Mouse (Mus musculus): ENCODE results near the gene Cd22. TPM values are rescaled to one million over a fixed set of nuclear protein-coding genes. Genes with fewer than 3 reads are reported as not detected.

The Cd22 gene
- total RNA-seq, 1 experiment from 2014 or later = 3.2 TPM

GRCm38 (mm10) chr7:30820854-30821445 is 59.2 kb downstream of the Cd22 start:
- DNase-seq = no peak

GRCm38 (mm10) chr7:30820131-30820530 is 60.0 kb downstream of the Cd22 start:
- DNase-seq = no peak

Other genes starting within 250 kb of the Cd22 start
- gene Etv2, start 244.5 kb downstream of the Cd22 start, total RNA-seq (2021) = not detected in 2 replicates
- 78.2 and 81.2 TPM in 2 replicates for gene Rbm42, start 230.0 kb downstream of the Cd22 start, total RNA-seq (2021)
- 10.4 and 11.9 TPM in 2 replicates for gene Haus5, start 215.3 kb downstream of the Cd22 start, total RNA-seq (2021)
- not detected in 2 replicates for gene Pmis2, start 208.7 kb downstream of the Cd22 start, total RNA-seq (2021)
- gene 2200002J24Rik, start 181.4 kb downstream of the Cd22 start, total RNA-seq (2021) = 1.4 and 3.4 TPM in 2 replicates
- 3.0 TPM in 2 replicates for gene Atp4a, start 168.1 kb downstream of the Cd22 start, total RNA-seq (2021)
- gene Tmem147, start 150.8 kb downstream of the Cd22 start, total RNA-seq (2021) = 215 and 242 TPM in 2 replicates
- not detected in 2 replicates for gene Gapdhs, start 136.7 kb downstream of the Cd22 start, total RNA-seq (2021)
- gene Sbsn, start 128.9 kb downstream of the Cd22 start, total RNA-seq (2021) = 76.3 and 82.7 TPM in 2 replicates
- 2.2 and 3.5 TPM in 2 replicates for gene Dmkn, start 116.6 kb downstream of the Cd22 start, total RNA-seq (2021)
- gene Krtdap, start 92.4 kb downstream of the Cd22 start, total RNA-seq (2021) = 1.3 and 2.1 TPM in 2 replicates
- gene Ffar2, start 56.6 kb downstream of the Cd22 start, total RNA-seq (2021) = 1.1 TPM in 2 replicates
- 0.26 and 0.38 TPM in 2 replicates for gene Ffar3, start 24.2 kb downstream of the Cd22 start, total RNA-seq (2021)
- 0.41 TPM in 1 of 2 replicates, not detected in the other for gene Ffar1, start 18.8 kb downstream of the Cd22 start, total RNA-seq (2021)
- 0.33 and 0.90 TPM in 2 replicates for gene Mag, start 34.5 kb upstream of the Cd22 start, total RNA-seq (2021)
- gene Hamp2, start 44.3 kb upstream of the Cd22 start, total RNA-seq (2021) = 6.5 TPM in 1 of 2 replicates, not detected in the other
- gene Hamp, start 63.7 kb upstream of the Cd22 start, total RNA-seq (2021) = 4.3 TPM in 1 of 2 replicates, not detected in the other
- gene Usf2, start 76.5 kb upstream of the Cd22 start, total RNA-seq (2021) = 111 and 115 TPM in 2 replicates
- gene Lsr, start 93.1 kb upstream of the Cd22 start, total RNA-seq (2021) = 6.7 and 19.9 TPM in 2 replicates
- gene Fam187b, start 93.4 kb upstream of the Cd22 start, total RNA-seq (2021) = 0.34 and 1.1 TPM in 2 replicates
- gene Fxyd5, start 162.1 kb upstream of the Cd22 start, total RNA-seq (2021) = 32.7 and 63.0 TPM in 2 replicates
- gene Fxyd7, start 171.1 kb upstream of the Cd22 start, total RNA-seq (2021) = 3.6 and 10.7 TPM in 2 replicates
- gene Fxyd1, start 176.9 kb upstream of the Cd22 start, total RNA-seq (2021) = 340 and 374 TPM in 2 replicates
- gene Lgi4, start 179.0 kb upstream of the Cd22 start, total RNA-seq (2021) = 5.6 TPM in 2 replicates
- gene Fxyd3, start 196.4 kb upstream of the Cd22 start, total RNA-seq (2021) = 2.9 and 5.6 TPM in 2 replicates
- 3.8 and 41.6 TPM in 2 replicates for gene Hpn, start 234.9 kb upstream of the Cd22 start, total RNA-seq (2021)
- 8.6 and 11.8 TPM in 2 replicates for gene Scn1b, start 246.7 kb upstream of the Cd22 start, total RNA-seq (2021)